Mouse (Mus musculus): Measurements from ENCODE around the gene Tpgs1. TPM values are rescaled to one million over a fixed set of nuclear protein-coding genes. Genes with fewer than 3 reads are reported as not detected.
A peak's percentile ranks its signal among the peaks of the same experiment; 100 is the strongest.

The Tpgs1 gene
- polyA plus RNA-seq, 1 experiment from 2014 or later, result 59.7 TPM

GRCm38 (mm10) chr10:79708668-79709067 is 39.5 kb downstream of the Tpgs1 start:
- no peak overlapping the region for H3K9ac ChIP-seq (ENCODE audit: low read length)
- ATAC-seq (replicated peaks; ENCODE audit: low FRiP score), result no peak
- WGBS, result 94% methylated on average over 21 of the region's 21 CpGs

DNA sequence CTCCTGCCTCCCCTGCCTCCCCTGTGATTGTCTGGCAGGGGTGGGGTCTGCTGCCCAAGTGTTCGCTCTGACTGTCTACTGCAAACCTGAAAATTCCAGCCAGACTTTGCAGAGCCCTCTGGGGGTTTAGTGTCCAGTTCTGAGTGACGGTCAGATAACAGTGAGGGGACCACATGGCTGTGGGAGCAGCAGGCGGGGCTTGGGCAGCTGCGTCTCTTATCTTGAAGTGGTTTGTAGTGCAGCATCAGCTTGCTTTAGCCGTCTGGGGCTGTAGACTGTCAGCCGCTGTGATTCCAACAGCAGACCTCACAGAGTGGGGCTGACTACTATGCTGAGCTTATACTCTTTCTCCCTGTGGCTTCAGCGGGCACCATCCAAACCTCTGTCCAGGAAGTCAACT is 40.1 kb downstream of the Tpgs1 start:
- Histone ChIP-seq H3K27ac (ENCODE audit: low read depth, low read length) (no peak overlapping the region), H3K4me1 (replicated peaks; ENCODE audit: control insufficient read depth, insufficient read depth, low read length) (peaks cover 13% of the 10 kb centered on the region), H3K9me3 (ENCODE audit: control insufficient read depth, low read length) (no peaks in the 10 kb centered on the region), H3K36me3 (ENCODE audit: control insufficient read depth, insufficient read depth, low read length) (peaks cover 15% of the 10 kb centered on the region; the same call in 1 of the 2 replicates), H3K9ac (ENCODE audit: low read length) (no peak overlapping the region), H3K4me3 (ENCODE audit: low read depth, low read length) (no peak overlapping the region), H3K4me2 (ENCODE audit: low read depth, low read length, severe bottlenecking) (no peak overlapping the region), H3K27me3 (ENCODE audit: control insufficient read depth, insufficient read depth, low read length) (no peaks in the 10 kb centered on the region)
- 86% methylated on average over 7 of the region's 7 CpGs for WGBS
- DNase-seq (ENCODE audit: low spot score) (no peak), ATAC-seq (replicated peaks; ENCODE audit: low FRiP score) (no peak)

More at GRCm38 (mm10) chr10:79708668-79709067, 39.5 kb downstream of the Tpgs1 start:
- no peak overlapping the region for H3K4me3 ChIP-seq (ENCODE audit: low read depth, low read length)
- H3K27me3 ChIP-seq (ENCODE audit: control insufficient read depth, insufficient read depth, low read length), result no peaks in the 10 kb centered on the region
- H3K36me3 ChIP-seq (ENCODE audit: control insufficient read depth, insufficient read depth, low read length), result peaks cover 15% of the 10 kb centered on the region; the same call in 1 of the 2 replicates
- H3K27ac ChIP-seq (ENCODE audit: low read depth, low read length), result no peak overlapping the region
- no peaks in the 10 kb centered on the region for H3K9me3 ChIP-seq (ENCODE audit: control insufficient read depth, low read length)
- peaks cover 16% of the 10 kb centered on the region for H3K4me1 ChIP-seq (replicated peaks; ENCODE audit: control insufficient read depth, insufficient read depth, low read length)
- H3K4me2 ChIP-seq (ENCODE audit: low read depth, low read length, severe bottlenecking), result no peak overlapping the region
- DNase-seq (ENCODE audit: low spot score), result no peak

DNA sequence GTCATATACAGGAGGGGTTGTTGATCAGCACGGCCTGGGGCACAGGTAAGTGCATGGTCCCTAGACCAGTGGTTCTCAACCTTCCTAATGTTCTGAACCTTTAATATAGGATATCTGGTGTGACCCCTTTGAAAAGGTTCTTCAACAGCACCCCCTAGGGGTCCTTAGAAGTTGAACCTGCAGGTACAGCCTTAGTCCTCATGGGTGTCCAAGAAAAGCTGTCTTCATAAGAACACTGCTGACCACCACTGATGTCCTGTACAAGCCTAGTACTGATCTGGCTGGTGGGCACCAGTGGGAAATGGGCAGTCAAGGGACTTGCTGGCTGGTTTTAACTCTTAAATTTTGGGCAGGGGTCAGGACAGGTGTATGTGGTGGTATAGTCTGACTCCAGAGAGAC is 42.9 kb downstream of the Tpgs1 start:
- 90% methylated on average over 1 of the region's 1 CpGs for whole genome bisulfite sequencing
- Histone ChIP-seq H3K4me3 (ENCODE audit: low read depth, low read length) (no peak overlapping the region), H3K9me3 (ENCODE audit: control insufficient read depth, low read length) (no peaks in the 10 kb centered on the region), H3K4me2 (ENCODE audit: low read depth, low read length, severe bottlenecking) (no peak overlapping the region), H3K27me3 (ENCODE audit: control insufficient read depth, insufficient read depth, low read length) (peaks cover 22% of the 10 kb centered on the region), H3K27ac (ENCODE audit: low read depth, low read length) (no peak overlapping the region), H3K9ac (ENCODE audit: low read length) (no peak overlapping the region), H3K36me3 (ENCODE audit: control insufficient read depth, insufficient read depth, low read length) (peaks cover 15% of the 10 kb centered on the region; the same call in 1 of the 2 replicates), H3K4me1 (replicated peaks; ENCODE audit: control insufficient read depth, insufficient read depth, low read length) (peaks cover 4% of the 10 kb centered on the region; the same call in 1 of the 2 replicates)
- peak; percentile 22; the same call in 1 of the 2 replicates for ATAC-seq (replicated peaks; ENCODE audit: low FRiP score)
- no peak for DNase-seq (ENCODE audit: low spot score)

DNA sequence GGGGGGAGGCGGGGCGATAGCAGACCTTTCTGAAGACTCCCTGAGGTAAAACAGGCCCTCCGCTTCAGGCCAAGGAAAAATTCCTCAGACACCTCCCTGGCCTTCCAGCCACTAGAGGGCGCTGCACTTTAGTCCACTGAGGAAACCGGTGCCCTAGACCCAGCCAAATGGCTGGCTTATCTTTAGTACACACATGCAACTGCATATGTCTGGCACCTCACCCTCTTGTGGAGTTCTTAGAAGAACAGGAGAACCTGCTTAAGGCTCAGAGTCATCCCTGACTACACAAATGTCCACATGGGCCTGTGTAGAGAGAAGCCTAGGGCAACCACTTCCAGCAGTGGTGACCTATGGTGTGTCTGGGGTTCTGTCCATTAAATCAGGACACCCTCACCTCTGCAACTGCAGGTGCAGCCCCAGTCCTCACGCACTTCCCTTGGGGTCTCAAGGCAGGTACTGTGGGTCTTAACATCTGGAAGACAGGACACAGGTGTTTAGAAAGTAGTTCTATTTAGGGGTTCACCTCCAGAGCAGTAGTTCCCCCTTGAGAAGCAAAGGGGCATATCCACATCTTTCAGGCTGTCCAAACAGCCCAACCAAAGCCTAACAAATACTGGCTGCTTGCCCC is 43.4 kb downstream of the Tpgs1 start:
- Histone ChIP-seq H3K9ac (ENCODE audit: low read length) (no peak overlapping the region), H3K4me1 (replicated peaks; ENCODE audit: control insufficient read depth, insufficient read depth, low read length) (peaks cover 8% of the 10 kb centered on the region; the same call in 1 of the 2 replicates), H3K4me2 (ENCODE audit: low read depth, low read length, severe bottlenecking) (no peak overlapping the region), H3K4me3 (ENCODE audit: low read depth, low read length) (no peak overlapping the region), H3K9me3 (ENCODE audit: control insufficient read depth, low read length) (no peaks in the 10 kb centered on the region), H3K36me3 (ENCODE audit: control insufficient read depth, insufficient read depth, low read length) (peaks cover 15% of the 10 kb centered on the region; the same call in 1 of the 2 replicates), H3K27ac (ENCODE audit: low read depth, low read length) (no peak overlapping the region), H3K27me3 (ENCODE audit: control insufficient read depth, insufficient read depth, low read length) (peaks cover 28% of the 10 kb centered on the region)
- ATAC-seq (replicated peaks; ENCODE audit: low FRiP score), result peak; percentile 37; the same call in 1 of the 2 replicates
- WGBS, result 12% methylated on average over 6 of the region's 6 CpGs
- peak; percentile 89 for DNase-seq (ENCODE audit: low spot score)

DNA sequence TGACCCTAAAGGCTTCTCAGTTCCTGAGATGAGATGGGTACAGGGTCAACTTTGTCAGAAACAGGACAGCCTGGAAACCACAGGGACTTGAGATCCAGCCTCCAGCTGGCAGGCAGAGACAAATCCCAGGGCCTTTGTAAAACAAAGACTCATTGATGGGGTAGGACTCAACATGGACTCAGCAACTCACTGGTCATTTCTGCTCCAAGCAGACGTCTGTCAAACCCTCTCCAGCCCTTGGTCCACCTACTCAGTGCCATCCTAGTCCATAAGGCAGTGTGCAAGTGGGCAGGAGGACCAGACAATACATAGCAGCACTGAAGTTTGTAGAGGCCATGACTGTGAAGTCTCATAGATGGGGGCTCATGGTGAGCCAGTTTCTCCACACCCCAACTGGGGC is 44.0 kb downstream of the Tpgs1 start:
- Histone ChIP-seq H3K27ac (ENCODE audit: low read depth, low read length) (no peak overlapping the region), H3K27me3 (ENCODE audit: control insufficient read depth, insufficient read depth, low read length) (peaks cover 33% of the 10 kb centered on the region), H3K36me3 (ENCODE audit: control insufficient read depth, insufficient read depth, low read length) (peaks cover 15% of the 10 kb centered on the region; the same call in 1 of the 2 replicates), H3K9me3 (ENCODE audit: control insufficient read depth, low read length) (no peaks in the 10 kb centered on the region), H3K4me2 (ENCODE audit: low read depth, low read length, severe bottlenecking) (no peak overlapping the region), H3K4me3 (ENCODE audit: low read depth, low read length) (no peak overlapping the region), H3K9ac (ENCODE audit: low read length) (no peak overlapping the region), H3K4me1 (replicated peaks; ENCODE audit: control insufficient read depth, insufficient read depth, low read length) (peaks cover 8% of the 10 kb centered on the region; the same call in 1 of the 2 replicates)
- ATAC-seq (replicated peaks; ENCODE audit: low FRiP score), result no peak
- WGBS, result 20% methylated on average over 1 of the region's 1 CpGs
- no peak for DNase-seq (ENCODE audit: low spot score)

DNA sequence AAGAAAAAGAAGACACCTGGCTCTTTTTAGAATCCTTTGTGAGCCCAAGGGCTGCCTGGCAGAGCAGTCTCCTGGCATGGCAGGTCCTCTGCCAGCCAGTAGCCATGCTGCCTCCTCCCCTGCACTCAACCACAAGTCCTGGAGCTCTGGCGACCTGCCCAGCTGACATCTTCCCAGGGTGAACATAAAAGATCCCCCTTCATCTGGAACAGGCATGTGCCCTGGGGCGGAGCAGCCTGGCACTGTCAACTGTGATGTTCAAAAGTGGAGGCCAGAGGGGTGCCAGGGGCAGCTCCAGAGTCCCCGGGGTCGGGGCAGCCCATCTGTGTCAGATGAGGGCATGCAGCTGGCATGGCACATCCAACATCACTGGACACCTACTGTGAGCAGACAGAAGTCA is 45.8 kb downstream of the Tpgs1 start:
- Histone ChIP-seq H3K4me1 (replicated peaks; ENCODE audit: control insufficient read depth, insufficient read depth, low read length) (peaks cover 8% of the 10 kb centered on the region; the same call in 1 of the 2 replicates), H3K4me3 (ENCODE audit: low read depth, low read length) (no peak overlapping the region), H3K27me3 (ENCODE audit: control insufficient read depth, insufficient read depth, low read length) (peaks cover 41% of the 10 kb centered on the region), H3K27ac (ENCODE audit: low read depth, low read length) (no peak overlapping the region), H3K36me3 (ENCODE audit: control insufficient read depth, insufficient read depth, low read length) (peaks cover 4% of the 10 kb centered on the region; the same call in 1 of the 2 replicates), H3K9me3 (ENCODE audit: control insufficient read depth, low read length) (no peaks in the 10 kb centered on the region), H3K4me2 (ENCODE audit: low read depth, low read length, severe bottlenecking) (no peak overlapping the region), H3K9ac (ENCODE audit: low read length) (no peak overlapping the region)
- WGBS, result 70% methylated on average over 4 of the region's 4 CpGs
- no peak for DNase-seq (ENCODE audit: low spot score)
- ATAC-seq (replicated peaks; ENCODE audit: low FRiP score), result no peak

GRCm38 (mm10) chr10:79716254-79716987 is 47.3 kb downstream of the Tpgs1 start, which contains the start of gene Hcn2:
Gene Hcn2 (plus strand): TSS chr10:79716634.
- peaks cover 8% of the 10 kb centered on the region; the same call in 1 of the 2 replicates for H3K4me1 ChIP-seq (replicated peaks; ENCODE audit: control insufficient read depth, insufficient read depth, low read length)
- H3K4me2 ChIP-seq (ENCODE audit: low read depth, low read length, severe bottlenecking), result peak within 1 kb of the TSS; percentile 83
- peaks cover 41% of the 10 kb centered on the region for H3K27me3 ChIP-seq (ENCODE audit: control insufficient read depth, insufficient read depth, low read length)
- peak within 1 kb of the TSS; percentile 54 for H3K9ac ChIP-seq (ENCODE audit: low read length)
- H3K36me3 ChIP-seq (ENCODE audit: control insufficient read depth, insufficient read depth, low read length), result no peaks in the 10 kb centered on the region
- peak within 1 kb of the TSS; percentile 62 for H3K4me3 ChIP-seq (ENCODE audit: low read depth, low read length)
- no peaks in the 10 kb centered on the region for H3K9me3 ChIP-seq (ENCODE audit: control insufficient read depth, low read length)
- H3K27ac ChIP-seq (ENCODE audit: low read depth, low read length), result no peak within 1 kb of the TSS
- no peak for DNase-seq (ENCODE audit: low spot score)
- peak; percentile 42; the same call in 1 of the 2 replicates for ATAC-seq (replicated peaks; ENCODE audit: low FRiP score)
- 2% methylated on average over 72 of the region's 91 CpGs for WGBS

DNA sequence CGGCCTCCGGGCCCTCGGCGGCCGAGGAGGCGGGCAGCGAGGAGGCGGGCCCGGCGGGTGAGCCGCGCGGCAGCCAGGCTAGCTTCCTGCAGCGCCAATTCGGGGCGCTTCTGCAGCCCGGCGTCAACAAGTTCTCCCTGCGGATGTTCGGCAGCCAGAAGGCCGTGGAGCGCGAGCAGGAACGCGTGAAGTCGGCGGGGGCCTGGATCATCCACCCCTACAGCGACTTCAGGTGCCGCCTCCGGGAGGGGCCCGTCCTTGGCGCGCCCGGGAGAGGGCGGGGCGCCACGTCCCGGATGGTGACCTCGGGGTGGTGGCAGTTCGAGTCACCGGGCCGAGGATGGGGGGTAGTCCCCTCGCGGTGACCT is 47.8 kb downstream of the Tpgs1 start:
- Histone ChIP-seq H3K27ac (ENCODE audit: low read depth, low read length) (no peak overlapping the region), H3K9me3 (ENCODE audit: control insufficient read depth, low read length) (no peaks in the 10 kb centered on the region), H3K4me2 (ENCODE audit: low read depth, low read length, severe bottlenecking) (peak overlapping the region; percentile 83), H3K9ac (ENCODE audit: low read length) (peak overlapping the region; percentile 54), H3K4me1 (replicated peaks; ENCODE audit: control insufficient read depth, insufficient read depth, low read length) (peaks cover 8% of the 10 kb centered on the region; the same call in 1 of the 2 replicates), H3K36me3 (ENCODE audit: control insufficient read depth, insufficient read depth, low read length) (no peaks in the 10 kb centered on the region), H3K4me3 (ENCODE audit: low read depth, low read length) (peak overlapping the region; percentile 62), H3K27me3 (ENCODE audit: control insufficient read depth, insufficient read depth, low read length) (peaks cover 41% of the 10 kb centered on the region)
- DNase-seq (ENCODE audit: low spot score) (no peak), ATAC-seq (replicated peaks; ENCODE audit: low FRiP score) (no peak)
- WGBS, result under 1% methylated on average over 44 of the region's 44 CpGs
